Mouse (Mus musculus) mouse trophoblast stem cell (cell line): ENCODE data around the gene Sirpb1a.
"Not testable (repeated sequence)": the region's sequence is repeated elsewhere in the genome, so short reads cannot be mapped to it uniquely, and the experiment has no call there.

Experiments
- in situ Hi-C, 2 experiments: fragments of 300-500 bp; cut with MseI, MboI; formaldehyde crosslinking; loops; 2 replicates in 1 of 2; 3 replicates in 1 of 2; pipeline ENCODE4 v1.15.1; 2025

Sirpb1a gene

GRCm38 (mm10) chr3:15426447-15426846, at the start of gene Sirpb1a:
Gene Sirpb1a (minus strand): TSS chr3:15426520.
- in situ Hi-C loops, result not testable (repeated sequence)

GRCm38 (mm10) chr3:15474831-15475230, 48.5 kb upstream of the Sirpb1a start:
- in situ Hi-C loops, result not testable (repeated sequence)

GRCm38 (mm10) chr3:15470158-15470557, 43.8 kb upstream of the Sirpb1a start:
- in situ Hi-C loops, result not testable (repeated sequence)

GRCm38 (mm10) chr3:15443936-15444335, 17.6 kb upstream of the Sirpb1a start:
- in situ Hi-C loops, result not testable (repeated sequence)

GRCm38 (mm10) chr3:15439844-15440243, 13.5 kb upstream of the Sirpb1a start:
- in situ Hi-C loops, result not testable (repeated sequence)

- in situ Hi-C loops, result no loop called here
These were observed 1.6 kb upstream of the Sirpb1a start for GRCm38 (mm10) chr3:15427917-15428316.

- in situ Hi-C loops, result not testable (repeated sequence)
These were observed 70.6 kb downstream of the Sirpb1a start for GRCm38 (mm10) chr3:15355690-15356089.

- in situ Hi-C loops, result not testable (repeated sequence)
These were observed 76.0 kb downstream of the Sirpb1a start for GRCm38 (mm10) chr3:15350318-15350717.

GRCm38 (mm10) chr3:15345606-15346005, 80.7 kb downstream of the Sirpb1a start:
- in situ Hi-C loops, result not testable (repeated sequence)

GRCm38 (mm10) chr3:15340287-15340686, 86.0 kb downstream of the Sirpb1a start:
- in situ Hi-C loops, result no loop called here

- in situ Hi-C loops, result loop anchor here in 1 of 2 experiments (10.0 kb wide), 1 partner anchor 511 kb away; the partner anchor contains the start of gene Sirpb1c
These were observed 92.1 kb downstream of the Sirpb1a start for GRCm38 (mm10) chr3:15334182-15334581.

GRCm38 (mm10) chr3:15332063-15332462, 94.3 kb downstream of the Sirpb1a start, which contains the start of gene Gm9733:
Gene Gm9733 (minus strand): TSS chr3:15332302.
- in situ Hi-C loops, result loop anchor here in 1 of 2 experiments (10.0 kb wide), 1 partner anchor 513 kb away; the partner anchor contains the start of gene Sirpb1c

- in situ Hi-C loops, result loop anchor here in 1 of 2 experiments (10.0 kb wide), 1 partner anchor 513 kb away; the partner anchor contains the start of gene Sirpb1c
These were observed 94.8 kb downstream of the Sirpb1a start for GRCm38 (mm10) chr3:15331545-15331944.

- in situ Hi-C loops, result loop anchor here in 1 of 2 experiments (5.0 kb wide), 1 partner anchor 128 kb away; no protein-coding TSS in a partner anchor
These were observed 96.8 kb downstream of the Sirpb1a start for GRCm38 (mm10) chr3:15329549-15329948.
